8 mouse cellular contexts compared by ENCODE assay signal in the genomic region with DNA sequence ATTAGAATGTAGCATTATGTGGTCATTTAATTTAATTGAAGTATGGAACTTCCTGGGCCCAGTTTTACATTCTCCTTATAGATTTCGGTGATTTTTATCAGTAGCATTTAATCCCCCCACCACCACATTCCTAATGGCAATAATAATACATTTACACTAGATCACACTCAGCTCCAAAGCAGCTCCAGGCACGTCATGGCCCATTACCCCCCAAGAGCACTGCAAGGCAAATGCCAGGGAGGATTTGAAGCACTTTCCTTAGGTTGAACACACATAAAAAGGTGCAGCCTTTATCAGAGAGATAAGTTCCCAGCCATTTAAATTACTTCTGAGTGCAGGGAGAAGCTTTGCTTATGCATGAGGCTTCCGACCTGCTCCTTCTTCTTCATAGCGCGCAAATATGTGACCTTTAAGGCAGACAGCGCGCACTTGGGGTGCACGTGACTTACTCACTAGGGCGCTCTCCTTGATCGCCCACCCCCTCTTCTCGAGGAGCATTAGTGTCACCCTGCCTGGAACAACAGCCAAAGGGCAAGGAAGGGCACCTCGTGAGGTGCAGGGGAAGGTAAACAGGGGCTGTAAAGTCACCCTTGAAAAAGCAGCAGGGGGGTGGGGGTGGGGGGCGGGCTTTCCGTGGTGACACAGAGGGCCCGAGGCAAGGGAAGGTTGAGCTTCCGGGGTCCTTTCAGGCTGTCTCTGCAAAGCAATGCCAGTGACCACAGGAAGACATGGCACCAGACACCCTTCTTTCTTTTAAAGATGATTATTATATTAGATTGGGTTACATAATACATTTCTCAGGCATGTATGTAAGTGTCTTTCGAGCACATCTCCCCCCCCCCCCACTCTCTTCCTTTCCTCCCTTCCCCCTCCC.
DNase-seq lines count a peak whose midpoint lies in the region; ATAC-seq and TF ChIP-seq lines count a peak whose summit lies in the region.

No protein-coding gene starts in this region.

- H3K9ac ChIP-seq in lung, postnatal 0 days (replicated peaks; ENCODE audit: low read depth): no peak overlapping the region
- H3K9ac ChIP-seq in hindbrain, embryonic 14.5 days: no peak overlapping the region; the same call in 1 of the 2 replicates
- H3K9ac ChIP-seq in limb, embryonic 13.5 days: no peak overlapping the region

- WGBS in lung, postnatal 0 days: 22% methylated on average over 17 of the region's 17 CpGs
- WGBS in hindbrain, embryonic 14.5 days: 18% methylated on average over 17 of the region's 17 CpGs
- 23% methylated on average over 17 of the region's 17 CpGs for WGBS in limb, embryonic 13.5 days

- DNase-seq in lung, postnatal 0 days (ENCODE audit: low spot score): no peak
- DNase-seq in lung, postnatal 36 days: no peak
- no peak for DNase-seq in hindbrain, embryonic 14.5 days (ENCODE audit: low spot score)
- peak; percentile 7 to 23 for DNase-seq in thymus, postnatal 36 days
- no peak for DNase-seq in cerebellum, adult 18-20 months
- DNase-seq in left cerebral cortex, postnatal 10 days (ENCODE audit: extremely low spot score in 1 of 2, low spot score in 2 of 2): no peak

- no peaks in the 10 kb centered on the region for H3K36me3 ChIP-seq in lung, postnatal 0 days (ENCODE audit: insufficient read depth, low read length)
- no peaks in the 10 kb centered on the region for H3K36me3 ChIP-seq in hindbrain, embryonic 14.5 days (replicated peaks; ENCODE audit: control insufficient read depth, insufficient read depth)
- H3K36me3 ChIP-seq in limb, embryonic 13.5 days: no peaks in the 10 kb centered on the region

- no peaks in the 10 kb centered on the region for H3K4me1 ChIP-seq in lung, postnatal 0 days (ENCODE audit: insufficient read depth, low read depth, low read length)
- H3K4me1 ChIP-seq in hindbrain, embryonic 14.5 days (replicated peaks; ENCODE audit: control insufficient read depth, insufficient read depth, low read length): peaks cover 19% of the 10 kb centered on the region
- H3K4me1 ChIP-seq in limb, embryonic 13.5 days: peaks cover 12% of the 10 kb centered on the region

- peak; percentile 40; the same call in 1 of the 2 replicates for ATAC-seq in lung, postnatal 0 days
- peak; percentile 59 for ATAC-seq in hindbrain, embryonic 14.5 days (ENCODE audit: low FRiP score)
- ATAC-seq in limb, embryonic 13.5 days (ENCODE audit: low FRiP score, low read depth): no peak
- ATAC-seq in megakaryocyte-erythroid progenitor cell, adult 5-6 weeks (replicated peaks; ENCODE audit: low FRiP score, low TSS enrichment, poor library complexity, severe bottlenecking): no peak

- H3K4me3 ChIP-seq in lung, postnatal 0 days (ENCODE audit: low read depth, low read length): peak overlapping the region; percentile 17; the same call in 1 of the 2 replicates
- H3K4me3 ChIP-seq in hindbrain, embryonic 14.5 days (replicated peaks; ENCODE audit: low read length): 0 out of 2 replicates have a peak overlapping the region, but pooled peaks have one; percentile 11
- 0 out of 2 replicates have a peak overlapping the region, but pooled peaks have one; percentile 5 for H3K4me3 ChIP-seq in limb, embryonic 13.5 days

- H3K9me3 ChIP-seq in lung, postnatal 0 days (ENCODE audit: low read length): no peaks in the 10 kb centered on the region
- no peaks in the 10 kb centered on the region for H3K9me3 ChIP-seq in hindbrain, embryonic 14.5 days (ENCODE audit: control insufficient read depth, low read length)
- H3K9me3 ChIP-seq in limb, embryonic 13.5 days: no peaks in the 10 kb centered on the region

- no peak for TF ChIP-seq CTCF in lung, postnatal 0 days (IDR thresholded peaks at IDR 0.05)

- peak overlapping the region; percentile 42 for H3K4me2 ChIP-seq in lung, postnatal 0 days (replicated peaks; ENCODE audit: low read depth, low read length)
- peak overlapping the region; percentile 47 for H3K4me2 ChIP-seq in hindbrain, embryonic 14.5 days (replicated peaks)
- peak overlapping the region; percentile 44 for H3K4me2 ChIP-seq in limb, embryonic 13.5 days (replicated peaks)

- intact Hi-C loops in left cerebral cortex, postnatal 10 days (cut with DNase I): no loop called here

- no peaks in the 10 kb centered on the region for H3K27me3 ChIP-seq in lung, postnatal 0 days (replicated peaks; ENCODE audit: insufficient read depth, low read length)
- H3K27me3 ChIP-seq in hindbrain, embryonic 14.5 days (ENCODE audit: control insufficient read depth, insufficient read depth, low read length): no peaks in the 10 kb centered on the region
- no peaks in the 10 kb centered on the region for H3K27me3 ChIP-seq in limb, embryonic 13.5 days

- no peak overlapping the region for H3K27ac ChIP-seq in lung, postnatal 0 days (ENCODE audit: low read length)
- H3K27ac ChIP-seq in hindbrain, embryonic 14.5 days: peak overlapping the region; percentile 74
- no peak overlapping the region for H3K27ac ChIP-seq in limb, embryonic 13.5 days

- TF ChIP-seq EP300 in lung, postnatal 0 days (IDR thresholded peaks at IDR 0.05): no peak

Comparison
In these comparisons a context has a peak if more than half of its experiments do, and no peak if none do; other contexts are left out.
1. ATAC-seq: peak in lung, postnatal 0 days (single experiment) and hindbrain, embryonic 14.5 days (single experiment); none in limb, embryonic 13.5 days (single experiment) and megakaryocyte-erythroid progenitor cell, adult 5-6 weeks (single experiment).
2. DNase-seq: peak in thymus, postnatal 36 days (2 of 2); none in lung, postnatal 0 days (single experiment), lung, postnatal 36 days (single experiment), hindbrain, embryonic 14.5 days (single experiment), cerebellum, adult 18-20 months (0 of 2) and left cerebral cortex, postnatal 10 days (0 of 2).
3. Peak in every context shown above with its lines, with median percentiles within 50 percentile points of each other: H3K4me2 ChIP-seq and H3K4me3 ChIP-seq.